Mouse (Mus musculus) forebrain, embryonic 10.5 days (tissue): Measurements from ENCODE around the gene Igf2bp1. TPM values are rescaled to one million over a fixed set of nuclear protein-coding genes. Genes with fewer than 3 reads are reported as not detected.

Experiments
- DNase-seq: peaks from one replicate; pipeline ENCODE4 v3.0.0-alpha.2; 2017; ENCODE audit warnings: low spot score; ENCODE audit errors: extremely low spot score
- H3K27ac ChIP-seq: fragments of 300-500 bp; sonication (generic); 2 replicates; pipeline ENCODE4 v1.5.1; 2016; ENCODE audit warnings: mild to moderate bottlenecking
- H3K27me3 ChIP-seq: fragments of 300-500 bp; sonication (generic); 2 replicates; pipeline ENCODE4 v1.6.1; 2016; ENCODE audit warnings: mild to moderate bottlenecking; ENCODE audit not compliant: poor library complexity, severe bottlenecking
- H3K36me3 ChIP-seq: fragments of 300-500 bp; sonication (generic); replicated peaks from 2 replicates; pipeline ENCODE4 v1.6.1; 2016; ENCODE audit warnings: mild to moderate bottlenecking, moderate library complexity
- H3K4me1 ChIP-seq: fragments of 300-500 bp; sonication (generic); 2 replicates; pipeline ENCODE4 v1.6.1; 2016
- H3K4me3 ChIP-seq: fragments of 300-500 bp; sonication (generic); 2 replicates; pipeline ENCODE4 v1.5.1; 2016; ENCODE audit warnings: mild to moderate bottlenecking, moderate library complexity
- H3K9me3 ChIP-seq: fragments of 300-500 bp; sonication (generic); 2 replicates; pipeline ENCODE4 v1.6.1; 2016; ENCODE audit warnings: mild to moderate bottlenecking, moderate library complexity
- WGBS: fragments of 180-500 bp; shearing (Covaris S2); methylation state at CpG from one replicate; pipeline ENCODE4 v1.1.7; 2016; 5-methylcytosine and 5-hydroxymethylcytosine counted together
- polyA plus RNA-seq: library from polyadenylated mRNA; unstranded; fragments of >200 nt; fragmentation: Nextera tagmentation; extraction: Ambion mirVana; gene quantifications from 2 replicates; pipeline ENCODE4 v1.2.1, GENCODE M21; 2016

Igf2bp1 gene
- polyA plus RNA-seq, 1 experiment from 2014 or later: 200 TPM

DNA sequence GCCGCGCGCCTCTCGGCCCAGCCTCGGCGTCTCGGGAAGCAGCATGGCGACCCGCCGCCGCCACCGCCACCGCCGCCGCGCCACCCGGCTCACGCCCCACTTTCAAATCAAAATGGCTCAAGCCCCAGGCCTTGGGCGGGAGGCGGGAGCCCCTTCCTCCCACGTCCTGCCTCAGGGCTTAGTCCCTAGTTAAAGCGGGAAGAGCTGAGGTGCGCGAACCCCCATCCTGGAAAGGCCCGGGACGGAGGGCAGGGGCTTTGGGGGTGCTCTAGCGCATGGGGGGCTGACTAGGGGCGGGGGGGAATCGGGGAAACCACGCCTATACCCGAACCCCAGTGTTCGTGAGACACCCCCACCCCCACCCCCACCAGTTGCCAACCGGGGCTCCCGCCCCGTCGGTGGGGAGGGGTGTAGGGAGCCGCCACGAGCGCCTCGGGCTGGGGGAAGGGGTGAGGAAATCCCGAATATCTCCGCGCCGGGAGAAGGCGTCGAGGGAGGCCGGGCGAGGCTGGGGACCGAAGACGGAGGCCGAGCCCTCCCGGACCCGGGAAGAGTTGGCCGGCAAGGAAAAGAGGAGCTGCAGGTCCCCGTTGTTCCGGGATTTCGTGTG lies 842 bp downstream of the Igf2bp1 start:
- H3K9me3 ChIP-seq: no peaks in the 10 kb centered on the region
- peak overlapping the region; percentile 100 for H3K27ac ChIP-seq
- H3K4me1 ChIP-seq: peaks cover 69% of the 10 kb centered on the region
- peak; percentile 57 for DNase-seq
- H3K4me3 ChIP-seq: peak overlapping the region; percentile 100
- H3K27me3 ChIP-seq: no peaks in the 10 kb centered on the region
- H3K36me3 ChIP-seq: peaks cover 30% of the 10 kb centered on the region
- under 1% methylated on average over 57 of the region's 57 CpGs for WGBS

DNA sequence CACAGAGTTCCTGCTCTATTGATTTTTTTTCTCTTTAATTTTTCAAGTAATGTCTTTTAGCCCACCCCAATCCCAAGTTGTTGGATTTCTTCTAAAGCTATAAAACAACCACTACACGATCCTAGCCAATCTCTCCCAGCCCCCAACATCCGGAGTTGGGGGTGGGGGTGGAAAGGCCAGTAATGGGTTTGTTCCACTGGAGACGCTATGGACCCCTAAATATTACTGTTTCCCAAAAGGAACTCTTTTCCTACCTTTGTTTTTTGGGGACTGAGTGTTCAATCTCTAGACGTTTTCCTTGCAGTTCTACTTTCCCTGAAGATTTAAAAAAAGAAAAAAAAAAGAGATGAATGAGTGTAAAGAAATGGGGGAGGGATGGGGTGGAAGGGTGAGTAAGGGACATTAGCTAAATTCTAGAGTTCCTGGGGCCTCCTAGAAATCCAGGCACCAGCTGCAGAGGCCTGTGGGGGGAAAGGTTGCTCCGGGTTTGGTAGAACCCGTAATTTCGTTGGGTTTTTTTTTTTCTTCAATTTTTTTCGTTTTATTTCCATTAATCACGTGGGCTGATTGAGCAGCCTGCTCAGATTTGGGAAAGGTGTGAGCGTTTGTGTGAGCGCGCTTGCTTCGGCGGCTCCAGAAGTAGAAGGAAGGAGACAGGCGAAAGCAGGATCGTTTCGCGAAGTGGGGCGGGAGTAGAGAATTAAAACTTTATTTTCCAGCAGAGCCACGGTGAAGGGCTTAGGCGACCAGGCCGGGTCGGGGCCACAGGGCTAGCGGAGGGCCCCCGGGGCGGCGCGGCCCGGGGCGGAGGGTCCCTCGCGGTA lies 1.6 kb downstream of the Igf2bp1 start:
- no peaks in the 10 kb centered on the region for H3K9me3 ChIP-seq
- no peaks in the 10 kb centered on the region for H3K27me3 ChIP-seq
- peak overlapping the region; percentile 100 for H3K4me3 ChIP-seq
- peaks cover 37% of the 10 kb centered on the region for H3K36me3 ChIP-seq
- peaks cover 72% of the 10 kb centered on the region for H3K4me1 ChIP-seq
- no peak for DNase-seq
- peak overlapping the region; percentile 100 for H3K27ac ChIP-seq
- WGBS: under 1% methylated on average over 32 of the region's 32 CpGs

DNA sequence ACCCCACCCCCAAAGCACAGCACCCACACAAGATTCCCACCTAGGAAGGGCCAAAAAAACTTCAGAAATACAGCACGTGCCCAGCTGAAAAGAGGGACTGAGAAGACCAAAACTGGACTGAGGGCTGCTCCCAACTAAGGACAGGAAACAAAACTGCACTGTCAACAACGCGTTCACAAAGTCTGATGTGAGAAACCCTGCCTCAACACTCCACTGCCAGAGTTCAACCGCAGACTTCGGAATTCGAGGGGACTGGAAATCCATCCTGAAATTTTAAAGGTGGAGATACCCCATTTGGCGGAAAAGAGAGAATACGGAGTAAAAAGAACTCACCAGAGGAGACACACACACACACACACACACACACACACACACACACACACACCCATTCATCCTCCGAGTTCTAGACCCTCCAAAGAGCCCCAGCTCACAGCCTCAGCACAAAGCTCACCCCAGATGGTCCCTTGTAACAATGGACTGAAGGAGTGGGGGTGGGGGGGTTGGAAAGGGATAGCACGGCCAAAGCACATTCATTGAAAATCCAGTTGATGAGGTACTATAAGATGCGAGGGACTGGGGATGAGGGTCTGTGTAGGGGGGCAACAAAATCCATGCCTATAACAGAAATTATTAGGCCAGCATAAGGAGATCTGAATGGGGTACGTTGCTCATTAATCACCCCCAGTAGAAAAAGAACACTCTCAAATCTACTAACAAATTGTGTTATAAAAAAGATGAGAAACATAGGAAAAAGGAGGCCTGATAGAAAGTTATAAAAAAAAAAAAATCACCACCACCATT lies 2.4 kb downstream of the Igf2bp1 start:
- H3K4me1 ChIP-seq: peaks cover 69% of the 10 kb centered on the region
- peak overlapping the region; percentile 100 for H3K27ac ChIP-seq
- no peaks in the 10 kb centered on the region for H3K27me3 ChIP-seq
- no peaks in the 10 kb centered on the region for H3K9me3 ChIP-seq
- 2% methylated on average over 12 of the region's 12 CpGs for WGBS
- H3K36me3 ChIP-seq: peaks cover 44% of the 10 kb centered on the region
- H3K4me3 ChIP-seq: peak overlapping the region; percentile 100
- DNase-seq: peak; percentile 41

DNA sequence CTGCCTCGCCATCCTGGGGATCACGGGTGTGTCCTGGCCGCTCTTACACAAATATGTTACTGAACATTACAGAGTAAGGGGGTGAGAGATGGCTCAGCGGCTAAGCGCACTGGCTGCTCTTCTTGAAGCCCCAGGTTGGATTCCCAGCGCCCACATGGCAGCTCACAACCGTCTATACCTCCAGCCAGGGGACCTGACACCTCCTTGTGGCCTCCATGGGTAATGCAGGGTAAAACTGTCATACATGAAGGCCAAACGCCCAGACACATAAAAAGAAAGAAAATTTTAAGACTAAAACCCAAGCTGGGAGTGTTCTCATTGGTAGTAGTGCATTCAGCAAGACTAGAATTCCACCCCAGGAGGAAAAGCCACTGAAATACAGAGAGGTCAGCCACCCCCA lies 11.6 kb downstream of the Igf2bp1 start:
- DNase-seq: no peak
- no peaks in the 10 kb centered on the region for H3K27me3 ChIP-seq
- H3K4me3 ChIP-seq: peak overlapping the region; percentile 10
- no peak overlapping the region for H3K27ac ChIP-seq
- 94% methylated on average over 8 of the region's 8 CpGs for WGBS
- peaks cover 62% of the 10 kb centered on the region for H3K4me1 ChIP-seq
- H3K9me3 ChIP-seq: peaks cover 19% of the 10 kb centered on the region; the same call in 1 of the 2 replicates
- peaks cover 69% of the 10 kb centered on the region for H3K36me3 ChIP-seq

DNA sequence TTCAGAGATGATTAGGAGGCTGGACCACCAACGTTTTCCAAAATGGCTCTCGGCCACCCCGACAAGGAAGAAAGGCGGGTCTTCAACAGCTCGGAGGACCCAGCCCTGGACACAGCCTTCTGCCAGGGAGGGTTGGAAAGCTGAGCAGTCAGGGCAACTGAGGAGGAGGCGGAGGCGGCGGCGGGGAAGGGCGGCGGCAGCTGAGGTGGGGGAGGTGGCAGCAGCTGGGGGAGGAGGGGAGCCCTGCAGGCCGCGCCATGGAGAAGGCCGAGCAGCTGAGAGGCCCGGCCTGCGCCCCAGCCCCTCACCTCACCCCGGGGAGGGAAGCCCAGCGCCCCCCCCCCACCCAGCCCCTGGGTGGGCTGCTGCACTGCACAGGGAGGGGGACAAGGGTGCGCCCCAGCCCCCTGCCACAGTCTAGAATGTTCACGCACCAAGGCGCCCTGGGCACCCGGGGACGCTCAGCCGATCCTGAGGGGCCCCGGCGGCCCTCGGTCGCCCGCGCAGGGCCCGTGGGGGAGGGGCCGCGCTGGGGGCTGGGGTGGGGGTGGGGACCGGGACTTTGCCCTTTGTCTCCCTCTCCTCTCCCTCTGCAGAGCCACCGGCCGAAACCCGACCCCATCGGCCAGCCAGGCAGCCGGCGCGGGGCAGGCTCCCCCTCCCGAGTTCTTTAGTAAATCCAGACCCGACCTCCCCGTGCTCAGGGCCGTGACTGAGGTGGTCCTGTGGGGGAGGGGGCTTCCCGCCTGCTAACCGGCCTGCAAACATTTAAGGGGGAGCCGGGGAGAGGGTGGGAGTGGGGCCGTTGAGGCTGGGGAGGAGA lies 14.6 kb downstream of the Igf2bp1 start:
- peak overlapping the region; percentile 63 for H3K4me3 ChIP-seq
- peaks cover 19% of the 10 kb centered on the region; the same call in 1 of the 2 replicates for H3K9me3 ChIP-seq
- DNase-seq: peak; percentile 94
- H3K27me3 ChIP-seq: no peaks in the 10 kb centered on the region
- peaks cover 69% of the 10 kb centered on the region for H3K36me3 ChIP-seq
- H3K4me1 ChIP-seq: peaks cover 75% of the 10 kb centered on the region
- H3K27ac ChIP-seq: peak overlapping the region; percentile 98
- WGBS: under 1% methylated on average over 27 of the region's 49 CpGs

DNA sequence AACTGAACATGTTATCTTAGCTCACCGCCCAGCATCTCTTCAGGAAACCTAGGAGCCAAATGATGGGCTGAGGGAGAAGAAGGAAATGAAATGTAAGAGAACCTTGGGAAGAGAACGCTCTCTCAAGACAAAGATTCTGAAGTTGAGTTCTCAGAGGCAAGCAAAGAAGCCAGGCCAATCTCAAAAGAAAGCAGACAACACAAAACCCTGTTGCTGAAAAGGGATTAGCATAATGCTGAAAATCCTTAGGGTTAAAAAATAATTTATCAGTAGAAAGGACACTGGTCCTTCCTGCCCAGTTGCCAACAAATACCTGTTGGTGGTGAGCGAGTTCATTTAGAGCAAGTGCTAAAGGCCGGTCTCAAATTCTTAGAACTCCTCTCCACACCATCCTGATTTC lies 15.3 kb downstream of the Igf2bp1 start:
- Histone ChIP-seq H3K9me3 (peaks cover 13% of the 10 kb centered on the region; the same call in 1 of the 2 replicates), H3K27me3 (no peaks in the 10 kb centered on the region), H3K4me1 (peaks cover 82% of the 10 kb centered on the region), H3K27ac (peak overlapping the region; percentile 98), H3K36me3 (peaks cover 69% of the 10 kb centered on the region), H3K4me3 (peak overlapping the region; percentile 63)
- 20% methylated on average over 4 of the region's 4 CpGs for WGBS
- no peak for DNase-seq

DNA sequence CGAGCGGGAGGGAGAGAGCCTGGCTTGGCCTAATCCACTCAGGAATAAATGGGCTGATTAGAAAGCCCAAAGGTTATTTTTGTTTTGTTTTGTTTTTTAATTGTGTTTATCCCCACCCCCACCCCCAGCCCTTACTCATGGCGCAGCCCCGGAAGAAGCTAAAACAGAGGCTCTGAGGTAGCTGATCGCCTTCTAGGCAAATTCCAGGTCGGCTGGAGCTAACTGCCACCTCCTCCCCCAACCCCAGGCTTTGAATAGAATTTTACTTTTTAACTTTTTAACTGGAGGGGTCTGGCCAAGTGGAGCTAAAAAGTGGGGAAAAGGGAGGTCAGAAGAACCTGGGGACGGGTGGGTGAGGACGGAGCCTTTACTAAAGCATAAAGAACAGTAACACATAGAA lies 15.9 kb downstream of the Igf2bp1 start:
- WGBS: 25% methylated on average over 8 of the region's 8 CpGs
- peaks cover 69% of the 10 kb centered on the region for H3K36me3 ChIP-seq
- H3K27me3 ChIP-seq: no peaks in the 10 kb centered on the region
- H3K9me3 ChIP-seq: peaks cover 9% of the 10 kb centered on the region; the same call in 1 of the 2 replicates
- H3K27ac ChIP-seq: peak overlapping the region; percentile 98
- H3K4me1 ChIP-seq: peaks cover 82% of the 10 kb centered on the region
- peak overlapping the region; percentile 63 for H3K4me3 ChIP-seq
- no peak for DNase-seq

DNA sequence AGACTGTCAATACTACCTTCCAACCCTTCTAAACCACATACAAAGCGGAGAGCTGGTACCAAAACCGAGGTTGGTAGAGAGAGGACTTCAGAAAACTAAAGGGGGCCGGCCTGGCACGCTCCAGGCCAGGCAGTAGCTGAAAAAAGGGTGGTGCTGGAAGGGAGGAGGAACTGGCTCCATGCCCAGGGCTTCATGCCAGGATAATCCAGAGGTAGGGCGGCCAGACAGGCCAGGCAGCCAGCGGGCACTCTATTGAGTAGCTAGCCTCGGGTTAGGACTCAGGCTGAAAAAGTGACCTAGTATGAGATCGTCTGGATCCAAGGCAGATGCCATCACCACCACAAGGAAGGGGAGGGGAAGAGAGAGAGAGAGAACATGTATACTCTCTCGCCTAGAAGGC lies 17.2 kb downstream of the Igf2bp1 start:
- Histone ChIP-seq H3K4me3 (0 out of 2 replicates have a peak overlapping the region, but pooled peaks have one; percentile 10), H3K27me3 (no peaks in the 10 kb centered on the region), H3K27ac (peak overlapping the region; percentile 70), H3K9me3 (no peaks in the 10 kb centered on the region), H3K36me3 (peaks cover 63% of the 10 kb centered on the region), H3K4me1 (peaks cover 84% of the 10 kb centered on the region)
- no peak for DNase-seq
- 83% methylated on average over 9 of the region's 9 CpGs for WGBS

DNA sequence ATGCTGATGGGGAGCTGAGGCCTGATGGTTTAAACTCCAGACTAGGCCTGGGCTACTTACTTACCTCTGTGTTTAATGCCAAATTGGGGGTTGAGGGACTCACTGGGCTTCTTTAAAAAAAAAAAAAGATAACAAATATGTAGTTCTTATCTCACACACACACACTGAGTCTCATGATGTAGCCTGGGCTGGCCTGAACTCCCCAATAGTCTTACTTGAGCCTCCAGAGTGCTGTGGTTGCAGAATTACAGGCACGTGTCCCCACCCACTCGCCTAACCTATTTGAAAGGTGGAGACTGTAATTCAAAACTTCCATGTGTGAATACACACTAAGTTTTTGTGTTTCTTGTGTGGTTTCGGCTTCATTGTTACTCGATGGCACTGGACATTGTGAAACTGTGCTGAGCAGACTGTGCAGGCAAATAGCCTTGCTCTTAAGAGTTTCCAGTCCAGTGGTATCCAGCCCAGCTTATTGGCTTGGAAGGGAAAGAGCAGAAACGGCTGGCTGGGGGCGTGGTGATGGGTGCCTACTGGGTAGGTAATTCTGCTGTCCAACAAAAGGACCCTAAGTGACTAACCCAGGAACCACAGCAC lies 17.8 kb downstream of the Igf2bp1 start:
- Histone ChIP-seq H3K36me3 (peaks cover 59% of the 10 kb centered on the region), H3K9me3 (no peaks in the 10 kb centered on the region), H3K27me3 (no peaks in the 10 kb centered on the region), H3K4me1 (peaks cover 84% of the 10 kb centered on the region), H3K27ac (peak overlapping the region; percentile 70), H3K4me3 (no peak overlapping the region)
- WGBS: 79% methylated on average over 6 of the region's 6 CpGs
- no peak for DNase-seq

DNA sequence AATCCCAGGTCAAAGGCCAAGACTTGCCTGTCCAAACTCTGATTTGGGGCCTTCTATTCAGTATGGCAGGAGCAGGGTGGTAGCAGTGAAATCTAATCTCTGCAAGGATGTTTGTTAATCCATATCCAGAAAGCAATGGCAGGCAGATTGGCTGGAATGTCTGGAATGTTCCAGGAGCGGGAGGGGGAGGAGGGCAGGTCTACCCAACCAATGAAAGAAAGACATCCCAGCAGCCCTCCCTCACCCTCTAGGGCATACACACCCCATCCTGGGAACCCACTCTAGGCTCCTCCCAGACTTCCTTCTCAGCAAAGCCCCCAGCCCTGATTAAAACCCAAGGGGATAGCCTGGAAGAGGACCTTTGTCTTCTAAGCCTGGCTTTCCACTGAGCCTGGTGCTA lies 23.3 kb downstream of the Igf2bp1 start:
- peak; percentile 61 for DNase-seq
- Histone ChIP-seq H3K4me3 (peak overlapping the region; percentile 9; the same call in 1 of the 2 replicates), H3K36me3 (peaks cover 84% of the 10 kb centered on the region), H3K27ac (peak overlapping the region; percentile 82), H3K4me1 (peaks cover 67% of the 10 kb centered on the region), H3K27me3 (no peaks in the 10 kb centered on the region), H3K9me3 (no peaks in the 10 kb centered on the region)
- WGBS: 15% methylated on average over 1 of the region's 1 CpGs

DNA sequence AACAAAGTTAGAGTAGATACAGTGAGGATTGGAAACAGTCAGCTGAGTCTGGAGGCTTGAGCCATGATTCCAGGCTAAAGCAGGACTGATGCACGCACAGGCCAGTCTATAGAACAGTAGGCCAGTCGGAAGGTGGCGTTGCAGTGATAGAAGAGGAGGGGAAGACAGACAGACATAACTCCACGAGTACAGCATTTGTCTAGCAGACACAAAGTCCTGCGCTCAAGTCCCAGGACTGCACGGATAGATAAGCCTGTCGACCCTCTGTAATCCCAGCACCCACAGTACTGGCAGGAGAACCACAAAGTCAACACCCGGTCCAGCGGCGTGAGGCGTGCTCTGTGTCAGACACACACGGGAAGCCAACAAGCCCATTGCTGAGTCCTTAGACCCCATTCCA lies 23.9 kb downstream of the Igf2bp1 start:
- WGBS: 87% methylated on average over 12 of the region's 12 CpGs
- no peaks in the 10 kb centered on the region for H3K27me3 ChIP-seq
- DNase-seq: no peak
- H3K4me1 ChIP-seq: peaks cover 63% of the 10 kb centered on the region
- H3K27ac ChIP-seq: peak overlapping the region; percentile 82
- H3K4me3 ChIP-seq: peak overlapping the region; percentile 9; the same call in 1 of the 2 replicates
- H3K36me3 ChIP-seq: peaks cover 84% of the 10 kb centered on the region
- H3K9me3 ChIP-seq: no peaks in the 10 kb centered on the region
